Mouse (Mus musculus) G1E (cell line): Measurements from ENCODE around the gene Iqcc.

Source experiments
- CTCF ChIP-seq: IDR thresholded peaks from 2 replicates; pipeline ENCODE4 v1.5.1; 2012; ENCODE audit warnings: low read depth, low read length, inconsistent platforms, mixed read lengths
- GATA1 ChIP-seq: IDR thresholded peaks from 2 replicates; pipeline ENCODE4 v1.6.1; 2012; ENCODE audit warnings: borderline replicate concordance, low read length, inconsistent platforms, mixed read lengths
- POLR2AphosphoS5 ChIP-seq: IDR thresholded peaks from 2 replicates; pipeline ENCODE4 v1.6.1; 2012; ENCODE audit warnings: low read depth, low read length, inconsistent platforms; ENCODE audit not compliant: insufficient replicate concordance

- TF ChIP-seq CTCF (no peak), POLR2AphosphoS5 (no peak), GATA1 (no peak)
Observed at GRCm38 (mm10) chr4:129650359-129650758, 31.5 kb upstream of the Iqcc start.
